Mouse (Mus musculus) right cerebral cortex, adult 2 months (tissue): ENCODE measurements around the gene Zfp346.
A peak's percentile ranks its signal among the peaks of the same experiment; 100 is the strongest.

Source experiments
- DNase-seq, 2 experiments: peaks; one replicate each; pipeline ENCODE4 v3.0.0; 2021 to 2022; ENCODE audit warnings: low spot score in 2 of 2

The Zfp346 gene

DNA sequence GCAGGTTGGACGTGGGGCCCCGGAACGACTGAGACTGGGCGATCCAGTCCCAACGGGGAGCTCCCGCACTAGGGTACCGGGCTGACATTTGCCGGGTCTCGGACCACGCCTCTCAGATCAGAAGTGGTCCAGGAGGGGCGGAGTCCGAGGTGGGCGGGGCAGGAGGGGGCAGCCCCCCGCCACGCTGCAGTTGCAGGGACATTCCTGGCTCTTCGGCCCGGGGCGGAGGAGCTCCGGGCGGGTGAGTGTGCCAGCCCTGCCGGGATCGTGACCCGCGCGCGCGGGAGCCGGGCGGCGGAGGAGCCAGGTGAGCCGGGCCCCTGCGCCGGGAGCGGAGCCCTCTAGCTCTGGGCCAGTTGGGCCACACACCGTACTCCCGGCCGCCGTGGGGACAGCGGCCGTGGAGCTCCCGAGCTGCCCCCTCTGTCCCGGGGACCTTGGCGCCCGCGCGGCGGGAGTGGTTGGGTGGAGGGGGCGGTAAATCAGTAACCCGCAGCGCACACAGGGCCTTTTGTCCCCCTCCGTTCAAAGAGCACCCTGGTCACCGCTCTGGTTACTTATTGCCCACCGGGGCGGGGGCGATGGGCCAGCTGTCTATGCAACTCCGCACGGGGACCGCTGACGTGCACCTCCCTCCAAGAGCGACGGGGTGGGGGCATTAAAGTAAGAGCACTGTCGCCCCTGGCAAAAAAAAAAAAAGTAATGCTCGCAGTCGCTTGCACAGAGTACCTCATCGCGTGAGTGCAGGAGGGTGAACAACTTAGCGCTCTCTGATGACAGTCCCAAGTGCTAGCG, 47.7 kb downstream of the Zfp346 start, which contains the start of gene Fgfr4:
Fgfr4 (plus strand) TSS at position 20 of the 795 bp plus-strand sequence.
- no peak for DNase-seq

DNA sequence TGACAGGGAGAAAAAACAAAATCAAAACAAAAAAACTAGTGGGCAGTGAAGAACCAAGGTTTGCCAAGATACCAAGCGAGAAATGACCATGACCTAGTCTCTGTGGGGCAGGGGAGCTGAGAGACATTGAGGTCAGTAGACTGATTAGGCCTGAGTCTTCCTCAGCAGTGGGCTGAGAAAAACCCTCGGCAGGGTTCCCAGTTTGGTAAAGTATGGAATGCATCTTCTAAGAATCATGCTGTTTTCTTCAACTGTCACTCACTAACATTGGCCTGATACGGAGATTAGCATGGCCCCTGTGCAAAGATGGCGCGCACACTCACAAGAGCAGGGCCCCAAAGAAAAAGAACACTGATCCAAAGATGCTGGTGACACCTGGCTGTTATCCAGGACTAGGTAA, 48.8 kb downstream of the Zfp346 start:
- no peak for DNase-seq

DNA sequence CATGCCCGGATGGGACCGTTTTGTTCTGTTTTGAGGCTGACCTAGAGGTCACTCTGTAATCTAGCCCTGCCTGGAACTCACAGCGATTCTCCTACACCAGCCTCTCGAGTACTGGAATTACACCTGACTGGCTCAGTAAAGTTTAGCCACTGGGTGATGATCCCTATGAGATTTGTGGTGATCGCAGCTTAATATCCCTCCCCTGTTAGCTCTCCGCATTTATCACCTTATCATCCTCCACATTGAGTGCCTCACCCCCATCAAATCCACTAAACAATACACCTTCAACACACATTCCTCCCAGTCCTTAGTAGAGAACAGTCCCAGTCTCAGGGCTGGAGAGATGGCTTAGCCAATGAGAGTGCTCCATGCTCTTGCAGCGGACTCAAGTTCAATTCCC, 57.3 kb downstream of the Zfp346 start:
- no peak for DNase-seq

DNA sequence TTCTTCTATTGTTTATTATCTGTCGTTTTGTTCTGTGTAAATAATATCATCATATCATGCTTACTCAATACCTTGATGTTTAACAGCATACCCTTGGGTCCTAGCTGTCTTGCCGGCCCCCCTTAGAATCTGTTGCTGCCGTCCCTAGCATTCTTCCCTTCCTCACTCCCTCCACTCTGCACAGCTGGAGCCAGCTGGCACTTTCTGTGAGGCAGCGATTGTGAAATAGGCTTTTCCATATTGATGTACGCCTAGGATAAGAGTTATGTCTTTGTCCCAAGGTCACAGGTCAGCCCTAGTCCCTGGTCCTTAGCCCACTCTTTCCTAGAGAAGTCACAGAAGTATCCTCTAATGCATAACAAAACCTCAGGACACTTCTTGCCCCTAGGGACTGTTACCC, 58.4 kb downstream of the Zfp346 start:
- DNase-seq, result no peak

DNA sequence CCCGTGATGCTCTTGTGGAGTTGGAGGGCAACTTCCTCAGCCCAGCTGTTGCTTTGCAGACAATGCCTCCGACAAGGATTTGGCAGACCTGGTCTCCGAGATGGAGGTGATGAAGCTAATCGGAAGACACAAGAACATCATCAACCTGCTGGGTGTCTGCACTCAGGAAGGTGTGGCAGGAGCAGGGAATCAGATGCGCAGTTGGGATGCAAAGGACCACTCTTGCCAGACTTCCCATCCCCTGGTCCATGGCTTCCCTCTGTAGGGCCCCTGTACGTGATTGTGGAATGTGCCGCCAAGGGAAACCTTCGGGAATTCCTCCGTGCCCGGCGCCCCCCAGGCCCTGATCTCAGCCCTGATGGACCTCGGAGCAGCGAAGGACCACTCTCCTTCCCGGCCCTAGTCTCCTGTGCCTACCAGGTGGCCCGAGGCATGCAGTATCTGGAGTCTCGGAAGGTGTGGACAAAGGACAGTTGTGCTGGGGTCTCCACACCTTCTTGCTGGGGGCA, 60.8 kb downstream of the Zfp346 start:
- DNase-seq, result no peak

DNA sequence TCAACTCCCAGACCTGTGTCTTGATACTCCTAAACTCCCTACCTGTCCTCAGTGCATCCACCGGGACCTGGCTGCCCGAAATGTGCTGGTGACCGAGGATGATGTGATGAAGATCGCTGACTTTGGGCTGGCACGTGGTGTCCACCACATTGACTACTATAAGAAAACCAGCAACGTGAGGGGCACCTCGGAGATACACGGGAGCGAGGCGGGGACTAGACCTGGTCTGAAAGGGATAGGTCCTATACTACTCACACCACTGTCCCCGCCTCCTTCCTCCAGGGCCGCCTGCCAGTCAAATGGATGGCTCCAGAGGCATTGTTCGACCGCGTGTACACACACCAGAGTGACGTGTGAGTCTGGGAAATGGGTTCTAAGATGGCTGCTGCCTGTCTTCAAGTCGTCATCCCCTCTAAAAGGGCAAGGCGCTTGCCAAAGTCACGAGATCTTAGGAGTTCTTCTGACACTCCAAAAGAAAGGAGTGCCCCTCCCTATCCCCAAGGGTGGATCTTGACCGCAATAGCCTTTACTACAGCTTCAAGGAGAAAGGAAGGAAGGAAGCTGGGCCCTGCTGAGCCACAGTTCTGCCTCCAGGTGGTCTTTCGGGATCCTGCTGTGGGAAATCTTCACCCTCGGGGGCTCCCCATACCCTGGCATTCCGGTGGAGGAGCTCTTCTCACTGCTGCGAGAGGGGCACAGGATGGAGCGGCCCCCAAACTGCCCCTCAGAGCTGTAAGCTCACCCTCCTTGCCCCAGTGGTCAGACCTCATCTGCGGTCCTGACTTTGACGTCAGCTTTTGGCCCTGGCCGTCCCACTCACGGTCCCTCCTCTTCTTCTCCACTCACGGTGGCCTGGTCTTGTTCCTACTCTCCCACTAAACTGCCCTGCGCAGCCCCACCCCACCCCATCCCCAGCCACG, 62.0 kb downstream of the Zfp346 start:
- DNase-seq, result no peak

DNA sequence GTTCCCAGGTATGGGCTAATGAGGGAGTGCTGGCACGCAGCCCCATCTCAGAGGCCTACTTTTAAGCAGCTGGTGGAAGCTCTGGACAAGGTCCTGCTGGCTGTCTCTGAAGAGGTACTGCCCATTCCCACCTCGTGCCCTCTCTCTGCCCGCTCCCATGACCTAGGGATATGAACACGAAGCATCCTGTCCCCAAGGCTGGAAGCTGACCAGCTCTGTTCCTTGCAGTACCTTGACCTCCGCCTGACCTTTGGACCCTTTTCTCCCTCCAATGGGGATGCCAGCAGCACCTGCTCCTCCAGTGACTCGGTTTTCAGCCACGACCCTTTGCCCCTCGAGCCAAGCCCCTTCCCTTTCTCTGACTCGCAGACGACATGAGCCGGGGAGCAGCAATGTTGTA, 62.7 kb downstream of the Zfp346 start:
- DNase-seq, result no peak

DNA sequence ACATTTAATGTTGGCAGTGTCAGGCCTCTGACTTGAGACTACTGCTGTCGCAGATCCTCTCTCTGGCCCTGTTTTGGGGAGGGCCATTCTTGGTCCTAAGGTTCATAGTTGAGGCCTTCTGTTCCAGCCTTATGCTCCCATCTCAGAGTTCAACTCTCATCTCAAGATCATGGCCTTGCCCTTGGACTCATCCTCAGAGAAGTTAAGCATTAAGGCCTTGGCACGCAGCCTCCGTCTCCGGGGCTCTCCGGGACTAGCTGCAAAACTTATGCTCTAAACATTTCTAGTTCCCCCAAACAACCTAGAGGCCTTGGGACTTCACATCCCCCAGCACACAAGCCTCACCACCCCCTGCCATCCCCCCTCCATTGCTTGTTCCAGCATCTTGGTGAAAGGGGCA, 63.1 kb downstream of the Zfp346 start:
- no peak for DNase-seq

DNA sequence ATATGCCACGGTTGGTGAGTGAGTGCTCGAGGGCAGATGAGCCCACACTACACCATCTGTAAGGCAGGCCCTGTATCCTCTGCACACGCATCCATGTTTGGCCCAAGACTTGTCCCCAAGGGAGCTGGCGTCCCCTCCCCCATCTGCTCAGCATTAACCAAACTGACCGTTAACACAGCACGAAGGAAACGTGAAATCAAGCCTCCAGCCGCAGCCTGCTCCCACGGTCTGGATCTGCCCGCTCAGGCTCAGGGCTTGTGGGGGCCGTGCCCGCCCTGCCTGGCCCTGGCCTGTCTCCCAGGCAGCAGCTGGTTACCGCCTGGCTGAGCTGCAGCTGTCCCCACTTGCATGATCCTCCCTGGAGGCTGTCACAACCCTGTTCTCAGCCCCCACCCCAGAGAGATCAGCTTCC, 63.9 kb downstream of the Zfp346 start:
- peak; percentile 26 to 32 for DNase-seq

DNA sequence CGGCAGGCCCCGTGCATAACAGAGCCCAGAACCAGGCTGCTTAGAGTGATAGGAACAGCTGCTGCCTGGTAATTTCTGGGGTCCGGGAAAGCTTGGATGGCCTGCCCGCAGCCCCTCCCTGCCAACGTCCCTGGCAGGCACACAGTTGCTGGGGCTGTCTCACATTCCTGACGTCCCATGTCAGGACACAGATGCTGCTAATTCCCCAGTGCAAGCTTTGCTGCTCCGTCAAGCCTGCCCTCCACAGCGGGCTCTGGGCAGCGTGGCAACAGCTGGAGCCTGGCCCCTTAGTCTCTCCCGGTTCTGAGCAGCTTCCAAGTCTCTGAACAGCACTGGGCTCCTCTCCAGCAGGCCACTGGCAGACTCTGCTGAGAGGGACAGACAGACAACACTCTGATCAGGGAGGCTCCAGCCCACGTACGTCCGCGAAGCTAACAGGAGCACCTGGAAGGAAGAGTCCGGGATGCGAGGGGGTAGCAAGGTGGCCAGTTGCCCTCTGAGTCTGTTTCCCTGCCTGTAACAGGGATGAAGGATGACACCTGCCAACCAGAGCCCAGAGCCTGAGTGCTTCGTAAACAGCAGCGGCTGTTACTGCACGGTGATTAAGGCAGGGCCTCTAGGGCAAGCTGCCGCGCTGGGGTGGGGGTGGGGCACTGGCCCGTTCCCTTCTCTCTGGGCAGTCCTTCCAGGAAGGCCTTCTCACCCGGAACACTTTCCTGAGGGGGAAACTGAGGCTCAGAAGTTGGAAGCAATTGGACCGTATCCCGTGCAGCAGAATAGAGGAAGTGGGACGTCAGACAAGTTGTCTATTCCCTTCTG, 66.6 kb downstream of the Zfp346 start:
- peak; percentile 37 to 52 for DNase-seq

DNA sequence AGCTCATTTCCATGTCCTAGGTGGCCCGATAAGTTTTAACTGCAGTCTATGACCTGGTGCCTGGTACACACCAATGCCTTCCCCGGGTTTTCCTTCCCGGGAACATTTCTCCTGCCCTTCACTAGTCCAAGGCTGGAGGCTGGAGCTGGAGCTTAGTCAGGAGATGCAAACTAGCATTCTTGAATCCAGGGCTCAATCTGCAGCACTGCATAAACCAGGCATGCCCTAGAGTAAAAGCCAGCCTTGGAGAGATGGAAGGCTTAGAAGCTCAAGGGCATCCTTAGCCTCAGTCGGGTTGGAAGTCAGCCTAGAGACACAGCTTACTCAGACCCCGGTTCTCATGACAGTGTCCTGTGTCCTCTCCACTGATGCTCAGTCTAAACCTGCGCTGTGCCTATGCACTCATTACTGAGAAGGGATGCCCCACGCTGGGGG, 67.2 kb downstream of the Zfp346 start:
- no peak for DNase-seq

DNA sequence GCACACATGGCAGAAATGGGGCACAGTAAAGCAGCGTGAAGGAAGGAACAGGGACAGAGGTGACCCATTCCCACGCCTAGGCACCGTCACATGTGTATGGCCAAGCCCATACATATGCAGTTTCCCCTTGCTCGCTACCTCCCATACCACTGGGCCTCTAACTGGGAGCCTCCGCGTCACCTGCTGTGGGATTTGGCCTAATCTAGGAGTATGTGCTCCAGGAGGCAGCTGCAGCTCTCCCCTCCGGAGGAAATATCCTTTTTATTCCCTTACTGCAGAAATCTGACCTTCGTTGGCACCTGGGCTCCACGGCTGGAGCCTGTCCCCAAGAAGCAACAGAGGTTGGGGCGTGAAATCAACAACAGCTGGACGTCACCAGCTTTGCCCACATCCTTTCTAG, 69.2 kb downstream of the Zfp346 start:
- no peak for DNase-seq

DNA sequence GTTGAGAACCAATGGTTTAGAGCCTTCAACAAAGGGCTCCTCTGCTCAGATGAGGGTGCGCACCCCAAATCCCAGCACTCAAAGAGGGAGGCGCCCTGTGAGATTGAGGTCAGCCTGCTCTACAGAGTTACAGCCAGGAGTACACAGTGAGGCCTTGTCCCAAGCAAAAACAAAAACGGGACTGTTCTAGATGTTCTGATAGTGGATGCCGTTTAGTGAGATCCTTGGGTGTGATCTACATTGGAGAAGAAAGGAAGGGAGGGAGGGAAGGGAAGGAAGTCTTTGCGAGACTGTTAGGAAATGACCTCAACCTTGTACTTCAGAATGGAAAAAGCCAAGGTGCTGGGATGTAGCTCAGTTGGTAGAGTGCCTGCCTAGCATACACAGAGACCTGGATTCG, 71.2 kb downstream of the Zfp346 start:
- no peak for DNase-seq

DNA sequence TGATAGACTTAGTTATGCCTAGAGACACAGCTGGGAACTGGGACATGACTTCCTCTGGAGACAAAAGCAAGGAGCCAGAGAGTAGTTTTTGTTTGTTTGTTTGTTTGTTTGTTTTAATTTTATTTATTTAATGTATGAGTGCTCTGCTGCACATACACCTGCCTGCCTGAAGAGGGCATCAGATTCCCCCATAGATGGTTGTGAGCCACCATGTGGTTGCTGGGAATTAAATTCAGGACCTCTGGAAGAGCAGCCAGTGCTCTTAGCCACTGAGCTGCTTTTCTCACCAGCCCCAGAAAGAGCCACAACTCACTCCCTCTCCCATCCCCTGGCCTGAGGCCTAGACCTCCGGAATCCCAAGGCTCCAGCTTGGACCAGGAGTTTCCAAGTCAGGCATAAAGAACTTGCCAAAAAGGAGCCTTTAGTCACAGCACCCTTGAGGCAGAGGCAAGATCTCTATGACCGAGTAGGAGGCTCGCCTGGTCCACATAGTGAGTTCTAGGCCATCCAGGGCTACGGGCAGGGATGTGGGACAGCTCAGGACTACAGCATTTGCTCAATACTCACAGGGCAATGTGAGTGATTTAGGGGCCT, 72.9 kb downstream of the Zfp346 start:
- no peak for DNase-seq

DNA sequence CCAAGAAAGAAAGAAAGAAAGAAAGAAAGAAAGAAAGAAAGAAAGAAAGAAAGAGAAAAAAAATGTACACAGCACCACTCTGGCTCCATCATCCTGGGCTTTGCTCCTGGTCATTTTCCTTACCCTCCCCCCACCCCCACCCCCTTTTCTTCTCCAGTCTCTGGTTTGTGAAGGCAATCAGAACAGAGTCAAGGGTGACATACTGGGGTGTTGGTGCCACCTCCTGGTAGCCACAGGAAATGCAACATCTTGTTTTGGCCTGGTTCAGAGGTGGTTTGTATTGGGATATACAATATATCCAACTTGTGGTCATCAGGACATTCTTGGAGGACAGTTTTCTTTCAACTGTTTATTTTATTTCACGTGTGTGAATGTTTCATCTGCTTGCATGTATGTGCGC, 73.4 kb downstream of the Zfp346 start:
- DNase-seq, result peak; percentile 78 to 85

DNA sequence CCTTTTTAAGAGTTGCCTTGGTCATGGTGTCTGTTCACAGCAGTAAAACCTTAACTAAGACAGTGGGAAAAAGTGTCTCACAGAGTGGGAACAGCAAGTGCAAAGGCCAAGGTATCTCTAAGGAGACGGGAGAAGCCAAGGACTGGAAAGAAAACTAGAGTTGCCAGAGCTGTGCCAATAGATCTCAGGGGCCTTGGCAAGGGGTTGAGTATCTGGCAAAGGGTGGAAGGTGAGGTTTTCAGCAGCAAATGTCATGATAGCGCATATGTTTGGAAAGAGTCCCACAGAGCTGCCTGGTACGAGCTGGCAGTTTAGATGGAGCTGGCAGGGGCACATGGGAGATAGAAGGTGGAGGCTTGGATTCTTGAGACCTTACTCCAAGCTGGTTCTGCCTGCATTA, 74.5 kb downstream of the Zfp346 start:
- no peak for DNase-seq

DNA sequence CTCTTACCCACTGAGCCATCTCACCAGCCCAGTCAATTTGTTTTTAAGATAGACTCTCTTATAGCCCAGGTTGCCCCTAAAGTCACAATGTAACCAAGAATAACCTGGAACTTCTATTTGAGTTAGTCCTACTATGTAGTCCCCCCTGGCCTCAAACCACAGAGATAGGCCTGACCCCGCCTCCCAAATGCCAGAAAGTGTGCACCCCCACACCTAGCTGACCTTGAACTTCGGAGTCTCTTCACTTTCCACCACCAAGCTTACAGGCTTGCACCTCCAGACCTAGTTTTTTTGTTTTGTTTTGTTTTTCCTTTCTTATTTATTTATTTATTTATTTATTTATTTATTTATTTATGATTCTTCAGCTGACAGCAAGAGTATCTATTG, 76.7 kb downstream of the Zfp346 start:
- DNase-seq, result no peak

DNA sequence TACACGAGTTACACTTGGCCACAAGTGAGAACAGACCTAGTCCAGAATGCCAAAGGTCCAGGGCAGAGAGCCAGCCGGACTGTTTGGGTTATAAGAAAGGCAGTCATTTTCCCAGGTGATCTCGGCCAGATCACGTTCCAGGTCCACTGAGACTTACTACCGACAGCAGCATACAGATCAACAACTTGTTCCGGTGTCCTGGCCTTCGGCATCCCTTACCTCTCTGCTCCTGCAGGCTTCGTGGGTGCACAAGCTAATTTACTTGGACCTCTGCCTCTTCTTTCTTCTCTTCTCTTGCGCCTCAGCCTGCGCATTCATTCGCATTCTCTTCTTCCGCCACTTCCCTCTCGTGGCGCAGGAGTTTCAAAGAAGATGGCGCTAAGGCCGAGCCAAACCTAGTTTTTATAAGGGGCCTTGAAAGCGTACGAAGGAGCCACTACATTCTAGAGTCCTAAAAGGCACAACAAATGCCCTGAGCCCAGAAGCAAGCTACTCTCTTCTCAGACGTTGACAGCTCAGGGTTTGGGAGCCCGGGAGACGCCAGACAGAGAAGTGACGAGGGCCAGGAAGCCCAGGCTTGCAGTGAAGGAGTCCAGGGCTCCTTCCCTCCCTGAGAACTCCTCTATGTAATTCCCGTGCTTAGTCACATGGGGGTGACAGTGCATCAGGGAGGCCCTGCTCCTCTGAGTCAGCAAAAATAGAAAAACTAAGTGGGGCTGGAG, 77.2 kb downstream of the Zfp346 start:
- peak; percentile 65 to 75 for DNase-seq

DNA sequence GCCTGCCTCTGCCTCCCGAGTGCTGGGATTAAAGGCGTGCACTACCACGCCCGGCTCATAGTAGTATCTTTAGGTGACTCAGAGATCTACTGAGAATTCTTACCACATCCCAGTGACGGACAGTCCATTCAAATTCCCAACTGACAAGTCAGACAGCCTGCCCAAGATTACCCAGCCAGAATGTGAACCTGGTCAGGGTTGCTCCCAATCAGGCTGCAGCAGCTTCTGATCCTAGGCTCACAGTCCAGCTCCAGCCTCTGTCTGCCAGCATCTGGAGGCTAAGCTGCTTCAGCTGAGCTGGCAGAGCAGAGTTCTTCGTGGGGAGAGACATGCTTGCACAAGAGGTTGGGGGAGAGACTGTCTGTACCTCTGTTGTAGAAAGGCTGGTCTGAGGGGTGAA, 78.3 kb downstream of the Zfp346 start:
- DNase-seq, result no peak
